Mouse (Mus musculus) lung, postnatal 0 days (tissue): ENCODE results near the gene Tmem59l.

Experiments
- CTCF ChIP-seq: IDR thresholded peaks from 2 replicates; pipeline ENCODE4 v1.5.1; 2016; ENCODE audit warnings: antibody characterized with exemption, mild to moderate bottlenecking
- EP300 ChIP-seq: IDR thresholded peaks from 2 replicates; pipeline ENCODE4 v1.6.1; 2016; ENCODE audit warnings: antibody characterized with exemption, mild to moderate bottlenecking, control low read depth

- TF ChIP-seq CTCF (no peak), EP300 (peak; percentile 63)
Observed at GRCm38 (mm10) chr8:70461765-70462515, 25.2 kb downstream of the Tmem59l start.
